Mouse (Mus musculus): ENCODE data around the gene Robo3.

The Robo3 gene

DNA sequence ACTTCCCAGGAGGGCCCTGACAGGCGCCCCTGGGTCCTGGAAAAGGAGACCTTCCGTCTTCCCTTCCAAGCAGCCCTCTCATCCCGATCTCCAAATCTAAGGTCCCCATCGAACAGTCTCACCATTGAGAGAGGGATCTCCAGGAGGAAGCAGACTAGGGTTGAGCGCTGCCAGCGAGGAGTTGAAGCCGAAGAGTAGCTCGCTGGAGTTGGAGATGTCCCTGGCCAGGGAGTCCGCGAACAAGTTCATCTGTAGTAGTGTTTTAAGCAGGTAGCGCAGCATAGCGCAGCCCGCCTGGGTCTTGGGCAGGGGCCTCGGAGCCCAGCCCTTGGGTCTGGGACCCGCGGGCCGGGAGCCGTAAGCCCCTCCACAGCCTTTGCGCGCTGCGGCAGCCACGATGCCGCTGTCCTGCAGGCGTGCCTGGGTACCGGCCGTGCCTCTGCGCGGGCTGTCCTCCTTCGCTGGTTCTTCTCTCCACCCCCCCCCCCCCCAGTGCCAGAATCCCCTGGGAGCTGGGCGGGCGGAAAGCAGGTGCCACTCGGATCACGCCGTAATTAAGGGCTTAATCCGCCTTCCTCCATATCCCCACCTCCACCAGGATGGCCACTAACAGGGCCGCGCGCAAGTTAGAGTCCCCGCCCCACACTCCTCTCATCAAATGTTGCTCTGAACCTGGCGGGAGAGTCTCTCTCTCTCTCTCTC is at the start of gene Robo3:
Gene Robo3, minus strand, starts transcription at position 527 of the 702 bp plus-strand sequence.
- DNase-seq (ENCODE audit: low spot score in 2 of 2) = peak in 1 of 2 experiments; percentile 28

DNA sequence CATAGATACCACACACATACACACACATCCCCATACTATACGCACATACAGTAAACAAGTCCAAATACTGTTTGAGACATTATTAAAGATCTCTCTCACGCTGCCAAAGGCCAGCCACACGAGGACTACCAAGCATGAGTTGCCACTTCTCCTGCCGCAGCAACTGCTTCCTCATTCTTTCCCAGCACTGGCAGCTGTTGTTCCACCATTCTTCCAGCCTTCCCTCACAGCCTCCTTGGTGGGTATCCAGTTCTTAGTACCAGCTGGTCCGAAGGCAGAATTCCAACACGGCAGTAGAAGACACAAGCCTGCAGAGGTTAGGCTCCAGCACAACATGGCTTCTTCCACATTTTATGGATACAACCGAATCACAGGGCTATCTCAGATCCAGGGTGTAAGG is 41.9 kb upstream of the Robo3 start:
- no peak for DNase-seq (ENCODE audit: low spot score in 2 of 2)

DNA sequence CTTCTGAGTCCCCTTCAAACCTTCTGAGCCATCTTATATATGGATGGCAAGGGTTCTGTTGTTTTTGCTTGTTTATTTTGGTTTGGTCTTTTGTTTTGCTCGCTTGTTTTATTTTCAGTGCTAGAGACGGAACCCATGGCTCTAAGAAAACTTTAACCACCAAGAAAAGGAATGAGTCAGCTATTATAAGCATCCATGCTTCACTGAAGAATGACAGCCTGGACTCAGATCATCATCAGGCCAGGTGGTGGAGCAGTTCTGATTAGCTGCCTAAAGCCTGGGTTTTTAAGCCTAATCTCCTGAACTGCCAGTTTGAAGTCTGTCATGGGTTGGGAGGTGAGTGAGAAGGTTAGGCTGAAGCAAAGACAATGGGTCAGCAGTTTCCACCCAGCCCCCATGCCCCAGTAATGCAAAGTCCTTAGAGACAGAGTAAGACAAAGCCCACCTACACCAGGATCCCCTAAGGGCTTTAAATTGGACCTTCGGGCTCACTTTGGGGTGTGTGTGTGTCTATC is 40.6 kb upstream of the Robo3 start:
- DNase-seq (ENCODE audit: low spot score in 2 of 2) = no peak

DNA sequence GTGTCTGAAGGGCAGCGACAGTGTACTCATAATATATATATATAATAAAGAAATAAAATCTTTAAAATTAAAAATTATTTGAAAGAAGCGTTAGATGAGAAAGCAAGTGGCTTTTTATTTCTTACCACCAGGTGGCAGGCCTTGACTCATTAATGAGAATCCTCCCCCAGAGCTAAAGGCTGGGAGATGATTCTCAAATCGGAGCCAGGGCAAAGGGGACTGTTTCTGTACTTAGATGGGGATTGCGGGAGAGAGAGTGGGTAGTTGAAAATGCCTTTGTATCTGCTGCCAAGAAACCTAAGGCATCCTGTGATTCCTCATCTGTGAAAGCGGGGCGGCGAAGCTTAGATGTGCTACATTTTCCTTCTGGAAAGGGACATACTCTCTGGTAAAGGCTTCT is 29.7 kb upstream of the Robo3 start:
- DNase-seq (ENCODE audit: low spot score in 2 of 2) = peak; percentile 55 to 59

DNA sequence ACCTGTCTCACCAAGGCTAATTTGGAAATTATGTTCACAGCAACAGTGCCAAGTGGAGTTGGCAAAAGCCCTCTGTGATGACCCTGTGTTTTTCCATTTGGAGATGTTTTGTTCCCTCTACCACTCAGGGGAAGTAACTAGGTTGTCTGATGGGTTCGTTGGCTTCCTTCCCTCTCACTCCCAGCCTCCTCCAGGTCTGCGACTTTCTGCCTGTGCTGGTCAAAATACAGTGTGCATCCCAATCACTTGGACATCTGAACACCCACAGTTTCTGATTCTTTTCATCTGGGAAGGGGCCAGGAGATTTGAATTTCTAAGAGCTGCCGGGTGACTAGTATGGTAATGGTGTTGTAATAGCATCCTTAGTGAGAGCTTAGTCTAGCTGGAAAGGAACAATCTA is 28.5 kb upstream of the Robo3 start:
- DNase-seq (ENCODE audit: low spot score in 2 of 2) = no peak

DNA sequence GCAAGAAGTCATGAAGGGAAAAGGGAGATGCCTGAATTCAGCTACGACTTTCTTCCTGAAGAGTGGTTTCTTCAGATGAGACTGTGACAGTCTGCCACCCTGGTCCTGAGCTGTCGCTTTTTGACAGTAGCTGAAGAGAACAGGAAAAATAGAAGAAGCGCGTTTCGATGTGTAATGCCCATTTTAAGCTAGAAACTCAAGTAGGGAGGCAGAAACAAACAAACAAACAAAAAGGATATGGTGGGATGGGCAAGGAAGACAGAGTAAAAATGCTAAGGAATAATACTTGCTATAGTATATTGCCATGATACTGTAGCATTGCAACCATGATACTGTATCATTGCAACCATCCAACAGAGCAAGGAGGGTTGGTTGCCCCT is 27.9 kb upstream of the Robo3 start:
- no peak for DNase-seq (ENCODE audit: low spot score in 2 of 2)

DNA sequence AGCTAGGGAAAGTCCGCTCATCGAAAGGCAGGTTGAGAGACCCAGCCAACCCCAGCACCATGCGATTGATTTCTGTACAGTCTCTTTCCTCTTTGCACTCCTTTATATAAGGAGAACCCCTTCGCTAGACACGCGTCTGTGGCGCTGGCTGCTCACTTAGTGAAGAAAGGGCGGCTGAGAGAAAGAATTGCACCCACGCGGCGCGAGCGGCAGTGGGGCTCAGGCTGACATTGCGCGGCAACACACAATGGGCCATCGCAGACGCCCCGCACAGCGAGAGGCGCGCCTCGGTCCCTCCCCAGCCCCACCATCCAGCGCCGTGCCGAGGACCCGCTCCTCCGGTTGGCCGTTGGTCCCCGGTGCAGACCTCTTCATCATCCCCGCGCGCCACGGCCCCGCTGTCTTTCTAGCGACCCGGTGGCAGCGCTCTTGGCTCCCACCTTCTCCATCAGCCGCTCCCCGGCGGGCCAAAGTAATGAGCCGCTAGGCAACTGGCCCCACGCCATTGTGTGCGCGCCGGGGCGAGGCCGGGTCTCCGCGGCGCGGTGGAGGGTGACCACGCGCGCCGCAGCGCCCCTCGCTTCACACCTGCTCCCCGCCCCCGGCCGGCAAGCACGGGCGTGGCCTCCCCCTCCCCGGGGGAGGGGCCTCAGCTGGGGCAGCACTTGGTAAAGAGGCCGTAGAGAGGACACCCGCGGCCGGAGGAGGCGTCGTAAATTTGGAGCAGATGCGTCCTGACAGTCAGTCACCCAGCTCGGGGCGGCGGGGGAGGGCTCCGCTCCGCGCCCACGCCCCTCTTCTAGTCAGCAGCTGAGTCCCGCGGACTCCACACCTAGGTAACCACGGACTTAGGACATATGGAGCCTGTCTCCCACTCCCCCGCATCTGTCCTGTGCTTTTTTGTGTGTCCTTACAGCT is 27.3 kb upstream of the Robo3 start:
- DNase-seq (ENCODE audit: low spot score in 2 of 2) = peak; percentile 64 to 65

DNA sequence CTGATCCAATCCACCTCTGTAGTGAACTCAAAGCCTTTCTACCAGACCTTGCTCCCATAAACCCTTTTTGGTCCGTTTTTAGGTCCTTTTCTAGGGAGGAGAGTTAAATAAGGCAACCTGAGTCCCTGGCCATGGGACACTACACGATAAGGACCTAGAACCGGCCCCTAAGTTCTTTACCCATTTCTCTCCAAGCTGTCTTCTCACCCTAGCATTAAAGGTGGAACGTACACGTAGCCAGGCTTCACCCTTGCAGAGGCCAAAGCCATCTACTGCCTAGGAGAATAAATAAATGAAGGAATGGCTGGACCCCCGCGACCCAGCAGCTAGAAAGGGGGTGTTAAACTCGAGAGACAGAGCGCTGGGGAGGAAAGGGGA is 26.6 kb upstream of the Robo3 start:
- DNase-seq (ENCODE audit: low spot score in 2 of 2) = no peak

DNA sequence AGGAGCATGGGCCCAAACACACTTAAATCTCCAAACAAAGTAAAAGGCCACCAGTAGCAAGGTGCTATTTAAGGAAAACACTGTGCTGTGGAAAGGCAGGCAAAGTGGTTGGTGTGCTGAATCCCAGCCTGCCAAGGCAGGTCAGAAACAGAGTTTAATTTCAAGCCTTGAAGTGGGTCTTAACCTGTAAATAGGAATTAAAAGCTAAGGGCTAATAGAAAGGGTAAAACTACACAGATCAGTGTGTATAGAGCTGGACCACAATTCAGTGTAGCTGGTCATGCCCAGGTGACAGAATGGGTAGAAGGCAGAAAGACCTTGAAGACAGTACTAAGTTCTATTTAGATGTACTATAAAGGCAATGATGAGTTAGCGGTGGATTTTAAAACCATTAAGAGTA is 24.1 kb upstream of the Robo3 start:
- no peak for DNase-seq (ENCODE audit: low spot score in 2 of 2)

DNA sequence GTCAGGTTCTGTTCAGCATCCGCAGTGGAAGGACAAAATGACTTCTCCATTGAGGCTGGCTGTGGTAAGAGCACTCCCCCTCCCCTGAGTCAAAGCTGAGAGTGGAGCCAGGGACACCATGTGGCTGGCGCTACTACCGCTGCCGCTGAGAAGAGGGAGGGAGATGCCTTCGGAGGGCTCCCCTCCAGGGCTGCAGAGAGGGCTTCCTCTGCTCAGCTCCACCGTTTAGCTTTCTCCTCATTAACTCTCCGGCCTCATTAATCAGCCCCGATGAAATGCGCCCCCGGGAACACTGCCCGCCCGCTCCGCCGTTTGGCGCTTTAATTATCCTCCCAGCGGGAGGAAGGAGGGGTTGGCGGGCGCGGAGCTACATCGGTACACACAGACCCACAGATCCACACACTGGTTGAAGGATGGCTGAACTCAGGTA is 23.4 kb upstream of the Robo3 start:
- peak; percentile 43 to 70 for DNase-seq (ENCODE audit: low spot score in 2 of 2)

DNA sequence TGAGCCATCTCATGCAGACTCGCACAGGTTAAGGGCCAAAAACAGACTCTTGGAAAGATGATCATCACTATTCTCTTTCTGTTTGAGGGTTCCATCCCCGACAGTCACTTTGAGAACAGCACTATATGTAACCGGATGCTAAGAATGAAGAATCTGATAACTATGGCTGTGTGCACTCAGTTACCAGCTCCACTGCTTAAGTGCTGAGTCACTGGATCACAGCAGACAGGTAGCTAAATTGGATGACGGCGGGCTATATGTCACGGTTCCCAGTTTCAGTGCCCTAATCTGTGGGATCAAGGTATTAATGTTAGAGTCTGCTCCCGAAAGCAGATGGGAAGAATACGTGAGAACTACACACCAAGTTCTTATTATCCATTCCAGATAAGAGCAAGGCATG is 22.8 kb upstream of the Robo3 start:
- DNase-seq (ENCODE audit: low spot score in 2 of 2) = no peak

DNA sequence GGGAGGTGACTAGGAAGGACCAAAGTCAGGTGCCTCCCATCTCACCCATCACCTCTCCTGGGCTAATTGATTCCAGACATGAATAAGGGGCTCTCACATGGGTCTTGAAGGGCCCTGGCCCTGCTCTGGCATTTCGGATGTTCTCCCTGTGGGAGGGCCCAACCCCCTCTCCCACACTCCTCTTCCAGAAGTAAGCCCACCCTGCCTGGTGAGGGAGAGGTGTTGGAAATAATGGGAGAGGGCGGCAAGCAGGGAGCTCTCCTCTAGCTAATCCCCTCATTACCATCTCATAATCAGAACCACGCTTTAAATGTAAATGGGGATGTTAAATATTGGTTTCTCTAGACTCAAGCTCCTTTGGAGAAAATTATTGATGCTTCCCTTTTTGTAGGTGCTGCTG is 21.9 kb upstream of the Robo3 start:
- no peak for DNase-seq (ENCODE audit: low spot score in 2 of 2)

DNA sequence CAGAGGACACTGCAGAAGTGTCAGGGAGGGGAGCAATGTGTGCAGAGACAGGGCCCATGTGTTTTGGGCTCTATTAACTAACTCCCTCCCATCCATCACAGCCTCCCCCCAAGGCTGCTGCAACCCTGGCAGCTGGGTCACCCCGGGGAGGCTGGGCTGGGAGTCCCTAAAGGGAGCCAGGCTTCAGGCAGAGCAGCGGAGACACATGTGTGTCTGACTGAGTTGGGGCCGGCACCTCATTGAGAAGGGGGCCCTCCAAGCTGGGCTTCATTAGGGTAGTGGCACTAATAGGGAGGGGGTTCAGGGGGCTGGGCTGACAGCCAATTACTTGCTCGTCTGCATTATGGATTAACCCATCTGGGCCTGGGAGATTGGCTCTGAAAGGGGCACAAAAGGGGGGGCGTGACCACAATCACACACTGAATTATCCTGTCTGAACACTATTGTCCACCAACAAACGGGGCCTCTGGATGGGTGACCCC is 21.0 kb upstream of the Robo3 start:
- no peak for DNase-seq (ENCODE audit: low spot score in 2 of 2)

DNA sequence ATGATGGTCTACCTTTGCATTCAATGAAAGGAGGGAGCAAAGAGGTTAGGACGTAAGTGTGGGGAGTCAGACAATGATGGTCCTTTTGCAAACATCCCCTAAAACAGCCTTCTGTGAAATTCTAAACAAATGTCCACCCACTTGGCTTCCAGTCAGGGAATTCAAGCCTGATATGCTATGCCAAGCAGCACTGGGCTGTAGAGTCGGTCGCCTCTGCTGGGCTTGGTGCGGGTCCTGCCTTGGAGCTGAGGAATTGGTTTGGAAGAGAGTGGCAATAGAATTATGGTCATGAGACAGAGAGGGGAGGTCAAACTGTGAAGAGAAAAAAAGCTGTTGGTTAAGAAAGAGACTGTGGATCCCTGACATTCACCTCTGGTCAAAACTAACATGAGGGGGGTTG is 20.3 kb upstream of the Robo3 start:
- DNase-seq (ENCODE audit: low spot score in 2 of 2) = no peak

DNA sequence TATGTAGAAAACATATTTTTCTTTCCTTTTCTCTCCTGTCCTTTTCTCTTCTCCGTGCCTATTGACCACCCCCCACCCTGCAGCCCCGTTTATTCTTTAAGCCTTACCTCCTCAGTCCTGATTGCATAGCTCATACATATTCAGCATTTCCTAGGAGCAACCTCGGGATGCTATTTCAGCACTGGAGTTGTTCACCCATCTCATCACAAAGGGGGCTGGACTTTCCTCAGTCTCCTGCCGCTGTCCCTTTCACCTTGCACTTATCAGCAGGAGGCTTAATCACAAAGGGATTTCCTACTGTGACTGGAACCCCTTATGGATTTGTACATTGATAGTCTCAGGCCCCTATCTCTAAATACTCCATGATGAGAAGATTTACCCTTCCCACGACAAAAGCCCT is 19.4 kb upstream of the Robo3 start:
- DNase-seq (ENCODE audit: low spot score in 2 of 2) = no peak

DNA sequence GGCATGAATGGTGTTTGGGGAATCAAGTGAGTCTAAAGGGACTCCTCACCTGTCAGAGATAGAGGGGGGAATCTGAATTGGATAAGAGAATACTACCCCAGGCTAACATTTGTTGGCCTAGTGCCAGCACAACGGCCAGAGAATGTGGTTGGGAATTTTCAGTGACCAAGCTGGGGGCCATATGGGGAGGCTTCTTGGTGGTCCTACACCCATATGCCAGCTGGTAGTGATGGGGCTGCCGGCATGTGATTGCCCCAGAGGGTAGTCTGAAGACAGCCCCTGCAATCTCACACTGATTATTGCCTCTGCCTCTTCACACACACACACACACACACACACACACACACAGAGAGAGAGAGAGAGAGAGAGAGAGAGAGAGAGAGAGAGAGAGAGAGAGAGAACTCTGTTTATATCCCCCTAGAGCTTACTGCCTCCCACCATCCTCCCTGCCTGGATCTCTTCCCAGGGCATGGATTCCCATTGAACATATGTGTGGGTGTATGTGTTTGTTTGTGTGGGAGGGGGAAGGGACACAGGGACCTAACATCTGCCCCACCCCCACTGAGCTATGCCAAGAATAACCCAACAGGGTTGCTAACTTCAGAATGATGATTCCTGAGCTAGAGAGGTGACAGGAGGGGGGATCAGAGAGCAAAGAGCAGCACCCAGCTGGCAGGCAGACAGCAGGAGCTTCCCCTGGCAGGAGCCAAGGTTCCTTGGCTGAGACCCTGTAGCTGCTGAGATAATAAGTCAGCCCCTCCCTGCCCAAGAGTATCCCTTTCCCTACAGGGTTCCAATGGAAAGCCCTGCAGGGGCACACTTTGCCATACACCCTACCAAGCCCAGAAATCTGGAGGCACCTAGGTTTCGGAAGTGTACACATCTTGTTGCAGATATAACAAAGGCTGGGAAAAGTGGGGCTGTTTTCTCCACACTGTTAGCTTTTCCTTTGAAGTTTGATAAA is 5.0 kb upstream of the Robo3 start:
- DNase-seq (ENCODE audit: low spot score in 2 of 2) = peak; percentile 39 to 43

DNA sequence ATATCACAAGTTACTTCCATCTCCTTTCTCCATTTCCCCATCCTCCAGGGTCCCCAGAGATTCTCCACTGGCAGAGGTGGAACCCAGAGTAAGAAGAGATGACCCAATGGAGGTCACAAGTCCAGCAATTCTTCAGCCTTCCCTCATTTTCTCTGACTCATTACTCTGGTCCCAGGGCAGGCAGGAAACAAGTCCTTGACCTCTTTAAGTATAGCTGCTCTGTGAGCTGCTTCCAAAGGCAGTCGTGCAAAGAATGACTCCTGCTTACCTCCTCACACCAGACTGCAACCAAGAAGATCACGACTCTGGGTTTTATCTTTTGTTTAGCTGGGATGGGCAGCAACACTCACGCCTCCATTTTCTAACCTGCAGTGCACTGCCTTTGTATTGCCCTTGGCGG is 2.6 kb upstream of the Robo3 start:
- DNase-seq (ENCODE audit: low spot score in 2 of 2) = no peak

DNA sequence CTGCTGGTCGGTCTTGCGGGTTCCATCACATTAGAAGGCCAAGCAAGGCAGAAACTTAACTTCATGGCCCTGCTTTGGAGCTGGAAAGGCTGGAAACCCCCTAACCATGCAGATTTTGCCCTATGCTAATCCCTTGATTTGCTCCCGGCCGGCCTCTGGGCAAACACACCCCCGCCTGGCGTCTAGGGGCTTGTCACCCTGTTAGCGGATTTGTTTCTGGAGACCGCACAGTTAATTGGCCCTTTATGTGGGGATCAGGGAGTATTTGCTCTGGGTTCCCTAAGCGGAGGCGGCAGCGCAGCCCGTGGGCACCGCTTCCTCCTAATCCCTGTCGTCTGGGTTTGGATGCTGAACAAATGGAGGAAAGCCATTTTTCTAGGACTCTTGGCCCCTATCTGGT is 1.9 kb upstream of the Robo3 start:
- DNase-seq (ENCODE audit: low spot score in 2 of 2) = no peak

DNA sequence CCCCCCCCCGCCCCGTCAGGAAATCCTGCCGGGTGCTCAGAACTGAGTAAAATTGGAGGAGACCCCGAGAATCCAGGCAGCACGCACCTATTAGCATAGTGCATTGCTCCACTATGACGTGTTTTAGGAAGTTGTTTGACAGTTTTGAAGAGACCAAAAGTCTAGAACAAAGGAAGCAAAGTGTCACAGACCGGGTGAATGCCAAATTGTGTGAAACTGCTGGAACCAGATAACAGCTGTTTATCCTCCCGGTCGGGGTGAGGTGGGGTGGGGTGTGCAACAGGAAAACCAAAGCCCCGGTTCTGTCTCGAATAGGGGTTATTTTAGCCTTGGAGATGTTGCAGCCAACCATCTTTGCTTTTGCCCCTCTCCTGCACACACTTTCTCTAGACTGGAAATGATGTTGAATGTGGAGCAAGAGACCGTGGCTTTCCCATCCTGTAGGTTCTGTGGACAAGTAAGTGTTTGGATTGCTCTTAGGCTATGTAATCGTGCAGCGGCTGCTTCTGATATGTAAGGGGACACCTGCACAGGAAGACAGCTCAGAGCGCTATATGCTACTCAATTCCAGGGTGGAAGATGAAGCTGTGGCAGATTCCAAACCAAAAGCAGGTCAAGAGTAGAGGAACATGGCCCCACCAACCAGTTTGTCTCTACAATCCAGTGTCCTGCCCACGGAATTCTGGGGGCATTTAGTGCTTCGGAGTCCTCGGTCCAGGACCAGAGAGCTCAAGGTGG is 946 bp upstream of the Robo3 start:
- DNase-seq (ENCODE audit: low spot score in 2 of 2) = no peak

DNA sequence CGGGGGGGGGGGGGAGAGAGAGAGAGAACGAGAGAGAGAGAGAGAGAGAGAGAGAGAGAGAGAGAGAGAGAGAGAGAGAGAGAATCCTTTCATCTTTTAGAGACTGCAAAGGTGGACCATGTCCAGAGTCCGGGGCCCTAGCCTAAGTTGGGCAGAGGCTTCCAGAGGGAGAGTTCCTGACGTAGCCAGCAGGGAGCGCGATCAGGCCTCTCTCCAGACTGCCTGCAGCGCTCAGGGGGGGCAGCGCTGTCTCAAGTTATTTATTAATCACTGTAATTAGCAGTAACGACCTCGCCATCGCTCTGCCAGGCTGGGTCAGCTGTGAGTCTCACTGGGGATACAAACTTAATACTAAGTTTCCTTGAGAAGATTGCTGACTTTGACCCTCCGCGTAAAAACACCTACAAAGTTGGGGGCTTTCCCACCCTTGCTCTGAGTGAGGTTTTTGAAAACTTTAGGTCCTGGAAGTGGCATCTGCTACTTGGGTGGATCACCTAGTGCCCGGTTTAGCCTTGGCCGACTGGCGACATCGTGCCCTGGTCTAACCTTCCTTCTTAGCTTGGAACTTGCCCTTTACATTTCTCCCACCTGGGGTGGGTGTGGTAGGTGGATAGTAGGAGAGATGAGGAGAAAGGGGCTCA is 900 bp downstream of the Robo3 start:
- DNase-seq (ENCODE audit: low spot score in 2 of 2) = peak; percentile 47 to 64
